Mouse (Mus musculus): ENCODE results near the gene Inpp5a.

Gene Inpp5a

DNA sequence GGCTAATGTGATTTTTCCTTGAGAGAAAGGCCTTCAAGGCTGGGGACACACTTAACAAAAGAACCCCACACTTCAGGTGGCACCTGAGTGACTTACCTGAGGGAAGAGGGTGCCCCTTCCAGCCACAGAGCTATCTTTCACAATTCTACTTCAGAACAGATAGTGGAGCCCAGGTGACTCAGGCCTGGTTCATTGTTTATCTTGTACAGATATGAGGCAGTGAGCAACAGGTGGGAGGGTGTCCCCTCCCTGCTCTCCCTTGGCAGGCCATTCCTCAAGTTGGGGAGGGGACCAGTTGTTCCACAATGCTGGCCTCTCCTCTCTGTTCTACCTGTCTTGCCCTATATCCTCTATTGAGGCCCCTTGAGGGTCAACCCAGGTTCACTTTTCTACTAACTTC is 17.5 kb upstream of the Inpp5a start:
- no peak for DNase-seq (ENCODE audit: low spot score in 2 of 2)

DNA sequence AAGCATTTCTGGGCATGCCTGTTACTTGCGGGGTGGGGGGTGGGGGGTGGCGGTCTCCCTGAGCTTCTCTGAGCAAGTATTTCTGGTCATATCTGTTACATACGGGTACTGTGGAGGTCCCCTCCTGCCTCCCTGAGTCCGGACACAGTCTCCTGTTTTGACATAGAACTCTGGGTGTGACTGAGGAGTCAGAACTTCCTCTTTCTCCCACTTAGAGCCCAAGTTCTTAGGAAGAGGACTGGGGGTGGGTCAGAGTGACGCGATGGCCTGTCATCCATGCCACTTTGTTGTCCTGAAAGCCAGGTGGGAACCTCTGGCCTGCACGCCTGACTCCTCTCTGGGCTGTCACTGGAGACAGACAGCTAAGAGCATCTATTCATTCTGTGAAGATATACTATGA is 11.5 kb upstream of the Inpp5a start:
- DNase-seq (ENCODE audit: low spot score in 2 of 2), result no peak

DNA sequence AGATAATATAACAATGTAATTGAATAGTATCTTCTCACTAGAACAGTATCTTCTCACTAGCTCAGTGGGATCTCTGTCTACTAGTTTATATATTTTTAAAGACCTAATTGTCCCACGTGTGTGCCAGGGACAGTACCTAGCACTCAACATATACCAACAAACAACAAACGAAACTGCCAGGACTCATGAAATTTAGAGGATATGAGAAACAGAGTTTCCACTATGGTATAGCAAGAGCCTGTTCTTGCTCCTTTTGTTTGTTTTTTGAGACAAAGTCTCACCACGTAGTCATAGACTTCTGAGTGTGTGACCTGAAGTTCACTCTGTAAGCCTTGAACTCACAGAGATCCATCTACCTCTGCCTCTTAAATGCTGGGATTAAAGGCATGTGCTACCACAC is 10.6 kb upstream of the Inpp5a start:
- DNase-seq (ENCODE audit: low spot score in 2 of 2), result no peak

DNA sequence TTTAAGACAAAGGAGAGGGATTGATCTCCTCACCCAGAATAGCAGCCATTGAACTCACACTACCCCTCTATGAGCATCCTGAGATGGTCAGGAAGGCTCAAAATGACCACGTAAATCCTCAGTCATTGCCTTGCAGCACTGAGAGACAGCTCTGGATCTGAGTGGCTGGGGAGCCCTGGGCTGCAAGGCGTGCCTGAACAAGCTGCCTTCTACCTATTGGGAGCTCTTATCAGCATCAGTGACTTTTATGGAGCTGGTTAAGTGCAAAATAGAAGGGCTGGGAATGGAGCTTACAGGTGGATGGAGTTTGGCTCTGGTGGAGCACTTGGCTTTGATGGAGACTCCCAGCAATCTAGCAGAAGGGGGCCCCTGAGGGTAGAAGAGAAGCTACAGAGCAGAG is 9.2 kb upstream of the Inpp5a start:
- no peak for DNase-seq (ENCODE audit: low spot score in 2 of 2)

DNA sequence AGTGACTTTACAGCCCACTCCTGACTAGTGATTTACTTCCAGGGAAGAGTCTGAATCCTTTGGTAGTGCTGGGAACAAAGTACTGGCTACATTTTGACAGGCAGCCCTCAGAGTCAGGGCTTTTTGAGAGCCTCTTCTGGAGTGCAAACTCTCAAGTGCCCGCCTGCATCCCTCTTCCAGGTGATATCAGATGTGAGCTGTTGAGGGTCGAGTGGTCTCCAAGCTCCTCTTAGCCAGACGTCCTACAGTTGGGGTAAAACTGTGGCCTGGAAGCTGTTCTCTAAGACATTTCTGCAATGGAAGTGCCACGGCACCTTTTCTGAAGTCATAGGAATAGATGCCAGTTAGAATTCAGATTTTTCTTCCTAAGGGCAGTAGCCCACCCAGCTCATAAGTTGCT is 8.7 kb upstream of the Inpp5a start:
- DNase-seq (ENCODE audit: low spot score in 2 of 2), result no peak

DNA sequence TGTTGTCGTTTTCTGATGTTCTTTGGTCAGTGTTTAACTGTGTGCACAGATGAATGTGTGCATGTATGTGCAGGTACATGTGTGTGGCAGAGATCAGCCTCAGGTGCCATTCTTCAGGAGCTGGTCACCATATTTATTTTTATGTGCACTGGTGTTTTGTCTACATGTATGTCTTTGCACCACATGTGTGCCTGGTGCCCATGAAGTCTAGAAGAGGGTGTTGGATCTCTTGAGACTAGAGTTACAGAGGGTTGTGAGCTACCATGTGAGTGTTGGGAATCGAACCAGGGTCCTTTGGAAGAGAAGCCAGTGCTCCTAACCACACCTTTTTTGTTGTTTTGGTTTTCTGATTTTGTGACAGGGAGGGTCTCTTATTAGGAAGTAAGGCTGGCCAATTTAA is 7.0 kb upstream of the Inpp5a start:
- no peak for DNase-seq (ENCODE audit: low spot score in 2 of 2)

DNA sequence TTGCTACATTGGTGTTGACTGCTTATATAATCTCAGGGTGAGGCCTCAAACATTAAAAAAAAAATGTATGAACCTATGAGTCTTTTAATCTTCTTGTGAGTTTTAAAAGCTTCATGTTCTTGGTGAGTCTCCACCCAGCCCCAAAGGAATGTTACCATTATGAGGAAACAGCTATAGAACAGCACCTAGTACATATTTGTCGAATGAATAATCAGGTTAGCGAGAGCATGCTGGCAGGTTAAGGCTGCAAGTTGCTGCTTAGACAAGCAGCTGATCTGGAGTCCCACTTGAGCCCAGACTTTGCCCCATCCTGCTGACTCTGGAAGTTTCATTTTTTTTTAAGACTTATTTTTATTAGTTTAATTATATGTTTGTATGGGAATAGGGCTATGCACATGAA is 6.1 kb upstream of the Inpp5a start:
- DNase-seq (ENCODE audit: low spot score in 2 of 2), result no peak

DNA sequence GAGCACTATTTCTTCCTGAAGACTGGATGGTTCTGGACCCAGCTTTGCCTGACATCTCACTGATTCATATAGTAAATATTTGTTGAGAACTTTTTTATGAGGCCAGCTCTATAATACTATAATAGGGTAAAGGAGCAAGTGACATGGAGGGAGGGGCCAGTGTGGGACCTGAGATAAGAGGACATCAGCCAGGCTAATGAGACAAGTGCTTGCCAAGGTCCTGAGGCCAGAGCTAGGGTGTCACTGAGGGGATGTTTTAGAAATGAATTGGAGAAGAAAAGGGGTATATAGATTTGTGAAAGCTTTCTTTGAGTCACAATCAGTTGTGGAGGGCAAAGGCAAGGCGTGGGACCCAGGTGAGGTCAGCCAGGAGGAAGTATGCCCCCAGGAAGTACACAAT is 4.4 kb upstream of the Inpp5a start:
- DNase-seq (ENCODE audit: low spot score in 2 of 2), result no peak

DNA sequence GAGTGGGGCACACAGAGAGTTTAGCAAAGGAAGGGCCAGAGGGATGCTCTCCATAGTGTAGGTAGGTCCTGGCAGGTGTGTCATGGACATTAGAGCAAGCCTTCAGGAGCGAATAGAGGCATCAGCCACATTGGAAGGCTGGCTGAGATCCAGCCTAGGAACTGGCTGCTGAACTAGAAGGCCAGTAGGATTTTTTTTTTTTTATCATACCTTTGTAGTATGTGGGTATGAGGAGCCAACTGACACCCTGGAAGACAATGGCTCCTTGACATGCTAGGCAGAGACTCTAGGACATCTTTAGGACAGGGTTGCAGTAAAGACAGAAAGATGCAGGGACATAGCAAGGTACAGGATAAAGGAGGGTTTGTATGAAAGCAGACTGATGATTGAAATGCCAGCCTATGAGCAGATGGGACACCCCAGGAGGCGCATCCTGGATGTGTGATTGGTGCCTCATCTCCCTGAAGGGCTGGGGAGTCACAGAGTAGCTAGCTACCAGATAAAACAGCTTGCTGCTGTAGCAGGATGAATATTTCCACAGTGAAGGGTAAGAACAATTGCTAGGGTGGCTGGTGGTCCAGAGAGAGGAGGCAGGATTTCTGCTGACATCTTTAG is 3.9 kb upstream of the Inpp5a start:
- DNase-seq (ENCODE audit: low spot score in 2 of 2), result no peak

DNA sequence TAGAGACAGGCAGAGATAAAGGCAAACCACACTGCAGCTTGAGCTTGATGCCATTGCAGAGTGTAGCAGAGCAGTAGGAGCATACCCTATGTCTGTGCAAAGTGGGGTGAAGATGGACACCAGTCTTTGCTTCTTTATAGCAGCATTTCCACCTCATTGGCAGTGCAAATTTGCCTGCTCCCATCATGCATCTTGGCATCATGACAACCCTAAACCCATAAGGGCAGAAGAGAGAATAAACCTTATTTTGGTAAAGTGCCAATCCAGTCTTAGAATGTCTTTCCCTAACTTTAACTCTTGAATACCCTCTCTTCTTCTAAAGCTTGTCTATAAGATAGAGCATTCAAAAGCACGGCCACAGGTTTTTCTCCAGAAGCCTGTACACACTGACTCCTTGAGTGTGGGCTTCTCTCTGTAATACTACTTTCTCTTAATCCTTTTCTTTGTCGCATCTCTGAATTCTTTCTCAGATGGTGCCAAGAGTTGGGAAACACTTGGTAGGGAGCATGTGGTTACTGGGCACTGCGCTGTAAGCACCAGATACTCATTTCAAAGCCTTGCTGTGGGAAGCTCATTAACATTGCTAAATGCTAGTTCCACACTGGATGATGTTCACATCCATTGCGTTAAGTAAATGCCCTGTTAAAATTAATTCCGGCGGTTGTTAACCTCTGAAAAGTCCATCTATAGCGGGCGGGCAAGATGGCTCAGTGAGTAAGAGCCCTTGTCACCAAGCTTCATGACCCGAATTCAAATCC is 1.8 kb upstream of the Inpp5a start:
- no peak for DNase-seq (ENCODE audit: low spot score in 2 of 2)

DNA sequence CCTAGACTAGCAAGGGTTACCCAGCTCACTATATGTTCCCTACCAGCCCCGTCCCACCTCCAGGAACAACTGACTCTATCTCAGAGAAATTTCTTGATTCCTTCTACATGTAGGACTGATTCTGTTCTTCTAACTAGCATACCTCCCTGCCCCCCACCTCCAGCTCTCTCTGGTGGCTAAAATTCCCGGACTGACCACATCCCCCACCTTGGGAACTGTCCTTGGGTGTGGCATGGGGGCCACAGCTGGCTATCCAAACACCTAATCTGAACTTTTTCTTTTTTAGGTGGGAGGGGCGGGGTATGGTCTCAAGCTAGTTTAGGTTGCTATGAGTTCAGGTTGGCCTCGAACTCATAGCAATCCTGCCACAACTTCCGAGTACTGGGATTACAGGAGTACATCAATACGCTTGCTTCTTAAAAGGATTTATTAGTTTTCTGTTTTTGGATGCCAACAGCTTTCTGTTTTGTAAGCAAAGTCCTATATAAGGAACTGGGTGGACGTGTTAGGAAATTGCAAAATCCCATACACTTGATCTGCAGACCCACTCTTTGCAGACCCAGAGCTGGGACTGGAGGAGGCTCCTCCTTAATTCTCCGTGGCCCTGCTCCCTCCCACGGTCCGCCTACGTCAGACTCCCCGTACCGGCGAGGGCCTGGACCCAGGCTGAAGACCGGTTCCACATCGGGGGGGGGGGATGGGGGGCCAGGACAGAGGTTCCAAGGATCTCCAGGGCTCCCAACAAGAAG is 814 bp upstream of the Inpp5a start:
- no peak for DNase-seq (ENCODE audit: low spot score in 2 of 2)

DNA sequence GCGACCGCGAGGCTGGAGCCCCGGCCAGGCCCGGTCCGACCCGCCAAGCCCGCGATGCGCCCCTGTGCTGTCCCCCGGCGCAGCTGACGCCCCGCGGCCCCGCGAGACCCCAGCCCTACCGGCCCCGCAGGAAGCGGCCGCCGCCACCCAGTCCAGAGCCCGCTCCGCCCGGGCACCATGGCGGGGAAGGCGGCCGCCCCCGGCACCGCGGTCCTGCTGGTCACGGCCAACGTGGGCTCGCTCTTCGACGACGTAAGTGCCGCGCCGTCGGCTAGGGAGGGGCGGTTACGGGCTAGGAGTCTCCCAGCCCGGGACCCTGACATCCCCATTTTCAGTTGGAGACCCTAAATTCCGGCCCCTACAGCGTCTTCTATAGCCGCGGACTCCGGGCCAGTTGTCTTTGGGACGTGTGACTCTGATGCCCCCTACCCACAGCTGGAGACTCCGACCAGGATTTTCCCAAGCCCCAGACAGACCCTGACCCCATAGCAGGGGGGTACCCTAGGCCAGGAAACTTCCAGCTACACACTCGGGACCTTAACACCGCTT is 378 bp downstream of the Inpp5a start:
- no peak for DNase-seq (ENCODE audit: low spot score in 2 of 2)

DNA sequence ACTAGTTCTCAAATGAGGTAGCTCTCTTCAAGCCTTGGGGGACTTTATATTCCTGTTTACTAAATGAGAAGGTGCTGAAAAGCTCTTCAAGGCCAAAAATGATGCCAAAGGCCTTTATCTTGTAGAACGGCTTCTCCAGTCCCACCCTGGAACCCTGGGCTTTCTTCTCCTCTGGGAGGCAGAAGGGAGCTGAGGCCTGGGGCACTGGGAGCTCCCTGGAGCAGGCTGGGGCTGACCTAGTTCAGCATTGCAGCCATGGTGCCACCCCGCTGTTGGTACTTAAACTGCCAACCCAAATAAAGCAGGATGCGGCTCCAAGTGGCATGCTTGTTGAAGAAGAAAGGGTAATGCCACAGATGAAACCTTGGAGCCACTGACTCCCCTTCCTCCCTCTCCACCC is 1.5 kb downstream of the Inpp5a start:
- no peak for DNase-seq (ENCODE audit: low spot score in 2 of 2)

DNA sequence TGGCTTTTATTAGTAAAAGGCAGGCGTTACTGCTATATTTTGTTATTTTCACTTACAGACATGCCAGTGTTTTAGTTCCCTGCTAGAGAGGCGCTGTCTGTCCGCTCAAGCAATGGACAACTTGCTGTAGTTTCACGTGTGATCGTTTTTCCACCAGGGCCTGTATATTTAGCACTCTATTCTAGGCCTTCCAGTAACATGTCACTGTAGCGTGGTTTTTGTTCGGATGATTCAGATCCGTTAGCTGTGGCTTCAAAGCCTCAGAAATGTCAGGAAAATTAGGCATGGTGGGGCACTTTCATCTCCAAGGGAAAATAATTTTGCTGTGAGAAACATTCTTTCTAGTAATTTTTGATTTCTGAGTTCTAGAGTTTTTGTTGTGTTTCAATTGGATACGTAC is 2.0 kb downstream of the Inpp5a start:
- DNase-seq (ENCODE audit: low spot score in 2 of 2), result no peak

DNA sequence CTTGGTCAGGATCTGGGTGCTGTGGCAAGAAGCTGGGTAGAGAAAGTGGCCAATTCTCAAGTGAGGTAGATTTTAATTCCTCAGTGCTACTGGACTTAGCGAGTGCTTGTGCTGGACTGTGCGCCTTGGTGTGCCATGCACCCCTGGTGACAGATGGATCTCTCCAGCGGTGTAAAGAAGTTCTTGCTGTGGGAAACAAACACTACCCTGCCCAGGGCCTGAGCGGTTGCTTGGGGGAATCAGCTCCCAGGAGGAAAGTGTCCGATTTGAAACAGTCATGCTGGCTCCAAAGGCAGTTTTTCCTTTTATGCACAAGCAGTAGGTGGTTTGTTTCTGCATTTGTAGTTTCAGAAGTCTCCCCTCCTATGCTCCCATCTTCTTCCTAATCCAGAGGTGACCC is 2.8 kb downstream of the Inpp5a start:
- no peak for DNase-seq (ENCODE audit: low spot score in 2 of 2)

DNA sequence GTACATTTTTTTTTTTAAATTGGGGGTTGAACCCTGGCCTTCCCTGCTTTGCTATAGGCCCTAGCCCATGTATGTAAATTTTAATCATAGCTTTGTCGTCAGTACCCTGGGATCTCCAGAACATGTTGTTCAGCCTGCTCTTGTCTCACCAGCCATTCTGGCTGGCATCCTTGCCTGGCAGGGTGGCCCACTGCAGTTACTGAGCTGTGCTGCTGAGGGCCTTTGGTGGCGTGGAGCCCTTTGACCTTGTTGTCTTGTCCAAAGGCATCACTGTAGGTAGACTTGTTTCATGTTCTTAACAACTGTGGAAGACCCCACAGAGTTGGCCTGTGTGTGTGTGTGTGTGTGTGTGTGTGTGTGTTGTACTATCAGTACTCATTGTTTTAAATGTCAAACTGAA is 3.2 kb downstream of the Inpp5a start:
- DNase-seq (ENCODE audit: low spot score in 2 of 2), result no peak

DNA sequence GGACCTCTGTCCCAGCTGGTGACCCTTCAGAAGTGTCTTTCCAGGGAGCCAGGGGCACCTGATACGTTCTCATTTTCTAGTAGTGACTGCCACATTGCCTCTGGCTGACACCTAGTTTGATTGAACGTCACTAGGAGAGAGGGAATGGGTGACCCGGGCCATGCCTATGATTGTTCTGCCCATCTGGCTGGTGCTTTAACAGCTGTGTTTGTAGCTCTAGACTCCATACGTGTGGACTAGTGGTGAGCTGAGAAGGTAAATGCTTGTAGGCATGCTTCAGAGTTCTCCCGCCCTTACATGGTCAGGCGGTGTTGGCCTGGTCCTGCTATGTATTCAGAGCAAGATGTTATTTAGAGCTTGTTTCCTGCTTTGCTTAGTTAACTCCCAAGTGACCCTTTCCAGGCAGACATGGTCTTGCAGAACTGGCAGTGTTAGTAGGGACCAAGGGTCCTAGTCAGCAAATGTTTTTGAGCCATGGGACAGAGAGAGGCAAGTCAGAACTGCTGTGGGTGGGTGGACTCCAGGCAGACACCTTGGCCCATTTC is 3.9 kb downstream of the Inpp5a start:
- DNase-seq (ENCODE audit: low spot score in 2 of 2), result no peak

DNA sequence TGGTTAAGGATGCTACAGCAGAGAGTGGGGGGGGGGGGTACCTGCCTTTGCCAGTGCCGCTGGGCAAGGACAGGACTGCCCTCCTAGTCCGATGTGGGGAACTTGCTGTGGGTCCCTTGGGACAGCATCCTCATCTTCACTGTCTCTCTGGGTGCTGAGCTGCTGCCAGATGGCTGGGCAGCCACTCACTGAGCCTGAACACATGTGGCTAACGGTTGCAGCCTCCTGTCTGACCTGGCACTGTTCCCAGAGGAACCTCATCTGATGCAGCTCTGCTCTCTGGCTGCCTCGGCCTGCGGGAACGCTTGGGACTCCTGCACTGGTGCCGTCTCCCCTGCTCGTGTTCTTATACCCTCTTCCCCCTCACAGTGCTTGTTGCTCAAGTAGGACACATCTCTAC is 8.6 kb downstream of the Inpp5a start:
- DNase-seq (ENCODE audit: low spot score in 2 of 2), result peak in 1 of 2 experiments; percentile 38

DNA sequence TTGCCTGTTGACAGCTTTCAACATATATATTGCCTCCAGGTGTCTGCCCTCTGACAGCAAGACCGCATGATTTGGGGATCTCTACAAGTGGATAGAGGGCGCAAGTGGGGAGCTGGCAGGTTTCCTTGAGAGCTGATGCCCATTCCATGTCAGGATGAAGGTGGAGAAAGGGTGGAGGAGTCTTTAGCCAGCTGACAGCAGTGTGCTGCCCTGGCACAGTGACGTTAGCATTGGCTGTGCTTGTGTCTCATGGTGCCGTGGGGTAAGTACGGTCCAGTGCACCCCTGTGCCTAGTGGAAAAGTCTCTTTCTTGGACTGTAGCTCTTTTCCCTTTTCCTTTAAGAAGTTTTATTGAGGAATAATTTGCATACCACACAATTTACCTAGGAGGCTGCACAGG is 9.2 kb downstream of the Inpp5a start:
- DNase-seq (ENCODE audit: low spot score in 2 of 2), result peak in 1 of 2 experiments; percentile 29

DNA sequence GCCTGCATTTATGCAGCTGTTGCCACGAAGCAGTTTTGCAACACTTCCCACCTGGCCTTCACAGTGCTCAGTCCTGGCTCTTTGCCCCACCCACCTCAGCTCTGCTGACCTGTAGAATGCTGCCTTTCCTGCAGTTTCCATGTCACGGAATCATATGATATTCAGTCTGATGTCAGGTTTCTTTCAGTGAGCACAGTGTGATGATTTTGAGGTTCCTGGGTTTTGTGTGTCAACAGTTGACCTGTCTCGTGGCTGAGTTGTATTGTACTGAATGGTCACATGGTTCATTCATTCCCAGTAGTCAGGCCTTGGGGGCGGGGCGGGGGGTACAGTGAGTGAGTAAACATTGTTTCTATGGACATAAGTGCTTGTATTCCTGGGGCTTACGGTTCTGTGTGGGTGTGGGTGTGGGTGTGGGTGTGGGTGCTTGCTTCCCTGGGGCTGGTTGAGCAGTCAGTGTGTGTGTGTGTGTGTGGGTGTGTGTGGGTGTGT is 9.7 kb downstream of the Inpp5a start:
- DNase-seq (ENCODE audit: low spot score in 2 of 2), result peak in 1 of 2 experiments; percentile 60

DNA sequence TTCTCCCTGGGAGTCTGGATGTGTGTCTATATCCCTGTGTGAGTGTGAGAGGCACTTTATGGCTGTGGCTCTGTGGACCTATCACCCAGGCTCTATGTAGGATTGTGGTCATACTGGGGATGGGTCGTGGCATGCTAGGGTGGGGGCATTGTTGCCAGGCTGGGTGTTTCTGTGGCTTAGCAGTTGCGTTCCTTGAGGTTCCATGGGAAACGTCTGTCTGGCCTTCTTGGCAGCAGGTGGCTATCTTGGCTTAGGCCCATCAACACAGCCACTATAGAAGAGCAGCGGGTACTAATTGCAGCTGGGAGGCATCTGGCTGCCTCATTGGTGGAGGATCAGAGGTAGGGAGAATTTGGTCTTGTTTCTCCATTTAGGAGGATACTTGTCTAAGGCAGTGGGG is 10.7 kb downstream of the Inpp5a start:
- DNase-seq (ENCODE audit: low spot score in 2 of 2), result no peak

DNA sequence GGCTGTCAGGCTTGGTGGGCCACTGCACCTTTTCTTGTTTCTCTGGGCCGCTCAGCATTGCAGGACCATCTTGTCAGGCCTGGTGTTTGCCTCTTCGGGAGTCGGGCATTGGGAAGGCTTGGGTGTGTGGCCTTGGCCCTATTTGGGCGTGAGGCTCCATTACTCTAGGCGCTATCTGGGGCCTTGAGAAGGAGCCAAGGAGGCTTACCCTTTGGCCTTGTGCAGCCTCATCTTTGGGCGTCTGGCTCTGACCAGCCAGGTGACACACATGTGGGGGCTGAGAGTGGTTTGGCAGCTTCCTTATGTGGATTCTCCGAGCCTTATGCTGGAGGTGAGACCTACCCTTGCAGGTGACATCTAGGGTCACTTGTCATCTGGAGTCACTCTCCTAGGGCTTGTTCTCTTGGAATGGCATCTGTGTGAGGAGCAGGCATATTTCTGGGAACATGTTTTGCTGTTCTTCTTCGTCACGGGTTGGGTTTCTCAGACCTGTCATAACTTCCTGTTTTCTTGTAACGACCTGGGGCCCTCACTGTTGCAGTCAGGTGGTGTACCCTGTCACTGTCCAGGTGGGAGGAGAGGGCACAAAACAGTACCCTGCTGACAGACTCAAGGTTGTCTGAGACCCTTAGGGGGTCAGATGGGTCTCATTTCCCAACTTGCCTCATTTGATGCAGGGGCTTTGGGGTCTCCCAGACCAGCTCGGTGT is 11.2 kb downstream of the Inpp5a start:
- peak in 1 of 2 experiments; percentile 73 for DNase-seq (ENCODE audit: low spot score in 2 of 2)
